8 mouse cellular contexts compared by ENCODE assay signal in genomic region chr11:50379023-50379752, GRCm38 (mm10). TPM values are rescaled to one million over a fixed set of nuclear protein-coding genes. Genes with fewer than 3 reads are reported as not detected.
A peak's percentile ranks its signal among the peaks of the same experiment; 100 is the strongest.
DNase-seq lines count a peak whose midpoint lies in the region; ATAC-seq and TF ChIP-seq lines count a peak whose summit lies in the region.

No protein-coding gene starts in this region.

- H3K79me2 ChIP-seq in heart, adult 2 months (replicated peaks; ENCODE audit: control insufficient read depth, insufficient read depth, low read length): 0 out of 2 replicates have a peak, but pooled peaks cover 3% of the 10 kb centered on the region
- peaks cover 42% of the 10 kb centered on the region for H3K79me2 ChIP-seq in CH12.LX (replicated peaks; ENCODE audit: control insufficient read depth, extremely low read depth, insufficient read depth, poor library complexity, severe bottlenecking)

- dilution Hi-C loops in CH12.LX (cut with MboI; ENCODE audit: extremely low pct_ligation_motif_present, extremely low pct_unique_long_range_greater_than_20kb, low sequenced_read_pairs): no loop called here

- TF ChIP-seq EP300 in heart, adult 2 months (IDR thresholded peaks at IDR 0.05; ENCODE audit: insufficient read depth, low read depth, low read length): no peak
- TF ChIP-seq EP300 in CH12.LX (IDR thresholded peaks at IDR 0.05; ENCODE audit: low read length): no peak

- peaks cover 39% of the 10 kb centered on the region for H3K36me3 ChIP-seq in heart, adult 2 months (ENCODE audit: control insufficient read depth, insufficient read depth, low read length)
- peaks cover 23 to 49% of the 10 kb centered on the region in 2 experiments for H3K36me3 ChIP-seq in CH12.LX (replicated peaks in 1 of 2; ENCODE audit: control insufficient read depth in 1 of 2, insufficient read depth in 1 of 2, low read length in 1 of 2)
- H3K36me3 ChIP-seq in forebrain, embryonic 16.5 days (ENCODE audit: control insufficient read depth, insufficient read depth): peaks cover 21% of the 10 kb centered on the region
- peaks cover 32% of the 10 kb centered on the region for H3K36me3 ChIP-seq in liver, embryonic 15.5 days (replicated peaks)

- peaks cover 8% of the 10 kb centered on the region for H3K4me1 ChIP-seq in heart, adult 2 months (ENCODE audit: control insufficient read depth, insufficient read depth, low read length)
- H3K4me1 ChIP-seq in CH12.LX (ENCODE audit: control insufficient read depth in 1 of 2, insufficient read depth in 2 of 2): peaks cover 5 to 41% of the 10 kb centered on the region in 2 experiments
- H3K4me1 ChIP-seq in forebrain, embryonic 16.5 days (replicated peaks; ENCODE audit: control insufficient read depth, insufficient read depth, low read length): peaks cover 23% of the 10 kb centered on the region
- H3K4me1 ChIP-seq in liver, embryonic 15.5 days (replicated peaks): peaks cover 34% of the 10 kb centered on the region

- DNase-seq in heart, adult 2 months: peak in 1 of 2 experiments; percentile 17
- no peak for DNase-seq in heart, adult 18-20 months
- DNase-seq in CH12.LX (ENCODE audit: extremely low read depth): no peak
- no peak for DNase-seq in B cell, adult 2 months
- no peak for DNase-seq in ovary, postnatal 36 days (ENCODE audit: low spot score)
- no peak for DNase-seq in urinary bladder, postnatal 25 days (ENCODE audit: low spot score)

- in situ Hi-C loops in CH12.LX (cut with MboI; ENCODE audit: low pct_ligation_motif_present, low pct_unique_long_range_greater_than_20kb, low sequenced_read_pairs): no loop called here

- no peaks in the 10 kb centered on the region for H3K9me3 ChIP-seq in CH12.LX (replicated peaks; ENCODE audit: low read length)
- no peaks in the 10 kb centered on the region for H3K9me3 ChIP-seq in forebrain, embryonic 16.5 days (ENCODE audit: control insufficient read depth, low read length)
- no peaks in the 10 kb centered on the region for H3K9me3 ChIP-seq in liver, embryonic 15.5 days (replicated peaks)

- no peak overlapping the region; the same call in 1 of the 2 replicates for H3K9ac ChIP-seq in heart, adult 2 months (ENCODE audit: low read depth, low read length)
- H3K9ac ChIP-seq in CH12.LX (ENCODE audit: insufficient read depth, low read depth): peak overlapping the region; percentile 97
- peak overlapping the region; percentile 100 for H3K9ac ChIP-seq in forebrain, embryonic 16.5 days (replicated peaks; ENCODE audit: low read depth, low read length)
- peak overlapping the region; percentile 97 for H3K9ac ChIP-seq in liver, embryonic 15.5 days

- H3K27ac ChIP-seq in heart, adult 2 months: peak overlapping the region; percentile 99
- no peak overlapping the region for H3K27ac ChIP-seq in CH12.LX (ENCODE audit: insufficient read depth, low read depth)
- H3K27ac ChIP-seq in forebrain, embryonic 16.5 days (ENCODE audit: low read length): no peak overlapping the region
- H3K27ac ChIP-seq in liver, embryonic 15.5 days (replicated peaks): peak overlapping the region; percentile 100

- 32% methylated on average over 12 of the region's 12 CpGs for WGBS in heart, adult 2 months
- WGBS in forebrain, embryonic 16.5 days: 70% methylated on average over 12 of the region's 12 CpGs
- 47% methylated on average over 12 of the region's 12 CpGs for WGBS in liver, embryonic 15.5 days (ENCODE audit: insufficient replicate concordance)

- H3K4me3 ChIP-seq in heart, adult 2 months: peak overlapping the region; percentile 95
- H3K4me3 ChIP-seq in CH12.LX (replicated peaks in 1 of 3; ENCODE audit: low read depth in 2 of 3, low read length in 2 of 3, poor library complexity in 1 of 3): peak overlapping the region; percentile 62 to 96 (median 90)
- peak overlapping the region; percentile 97 for H3K4me3 ChIP-seq in forebrain, embryonic 16.5 days (replicated peaks; ENCODE audit: low read length)
- H3K4me3 ChIP-seq in liver, embryonic 15.5 days (replicated peaks): peak overlapping the region; percentile 99

- intact Hi-C loops in heart, adult 2 months (cut with DNase I): loop anchor here (2.0 kb wide), 1 partner anchor 86 kb away; the partner anchor contains the start of gene Maml1

- H3K27me3 ChIP-seq in heart, adult 2 months (ENCODE audit: control insufficient read depth, insufficient read depth, low read length): no peaks in the 10 kb centered on the region
- peaks cover 11% of the 10 kb centered on the region for H3K27me3 ChIP-seq in CH12.LX (replicated peaks)
- H3K27me3 ChIP-seq in forebrain, embryonic 16.5 days (replicated peaks; ENCODE audit: control insufficient read depth, insufficient read depth, low read length): no peaks in the 10 kb centered on the region
- no peaks in the 10 kb centered on the region for H3K27me3 ChIP-seq in liver, embryonic 15.5 days

- no peak for TF ChIP-seq RAD21 in CH12.LX (IDR thresholded peaks at IDR 0.05; ENCODE audit: low read depth, low read length)

- H3K4me2 ChIP-seq in CH12.LX (ENCODE audit: insufficient read depth, low read depth, poor library complexity, severe bottlenecking): peak overlapping the region; percentile 98
- H3K4me2 ChIP-seq in forebrain, embryonic 16.5 days (ENCODE audit: low read length): peak overlapping the region; percentile 96
- H3K4me2 ChIP-seq in liver, embryonic 15.5 days: peak overlapping the region; percentile 87

- TF ChIP-seq POLR2A in heart, adult 2 months (IDR thresholded peaks at IDR 0.05; ENCODE audit: insufficient read depth, low read depth, low read length): no peak
- no peak for TF ChIP-seq POLR2A in CH12.LX (IDR thresholded peaks at IDR 0.05; ENCODE audit: low read depth, low read length)

- no peak for TF ChIP-seq CTCF in heart, adult 2 months (IDR thresholded peaks at IDR 0.05)
- no peak for TF ChIP-seq CTCF in CH12.LX (conservative IDR thresholded peaks at IDR 0.05 in 1 of 2, IDR thresholded peaks at IDR 0.05 in 1 of 2; ENCODE audit: low read depth in 2 of 2, low read length in 2 of 2)

- ATAC-seq in forebrain, embryonic 16.5 days: no peak
- no peak for ATAC-seq in liver, embryonic 15.5 days (ENCODE audit: insufficient read depth)

TF ChIP-seq in CH12.LX, 34 proteins besides CTCF, POLR2A, EP300 and RAD21:
- TF ChIP-seq ETS1 (conservative IDR thresholded peaks at IDR 0.05; ENCODE audit: low read depth, low read length): no peak

RNA-seq across cellular contexts. Expression of gene Hnrnph1, which starts 2.4 kb away (rescaled TPM):
- total RNA-seq in heart, adult 2 months (2021): 100 to 1,000 TPM; 110 to 114 TPM
- polyA plus RNA-seq in heart, adult 2 months (2012; rRNA removed): 56.3 and 103 TPM in 2 replicates
- total RNA-seq in heart, adult 18-20 months (2021): 10 to 100 TPM; 97.0 to 99.6 TPM
- 239 and 320 TPM in 2 replicates for total RNA-seq in CH12.LX (2012; rRNA removed)
- 428 and 524 TPM in 2 replicates for total RNA-seq in CH12.LX (2014; rRNA removed)
- 829 and 841 TPM in 2 replicates for polyA plus RNA-seq in CH12.LX (2012; ENCODE audit: insufficient read length, low read depth)
- polyA plus RNA-seq in forebrain, embryonic 16.5 days (2015; fragmentation: Nextera tagmentation; extraction: Ambion mirVana): 660 and 710 TPM in 2 replicates
- polyA plus RNA-seq in liver, embryonic 15.5 days (2015; fragmentation: Nextera tagmentation; extraction: Ambion mirVana): 98.1 and 102 TPM in 2 replicates

RNA-seq across cellular contexts. Expression of gene Cby3, which starts 24.9 kb away (rescaled TPM):
- total RNA-seq in heart, adult 2 months (2021): not detected
- polyA plus RNA-seq in heart, adult 2 months (2012; rRNA removed): 0.29 TPM in 1 of 2 replicates, not detected in the other
- total RNA-seq in heart, adult 18-20 months (2021): not detected
- total RNA-seq in CH12.LX (2012; rRNA removed) (not detected in 2 replicates), CH12.LX (2014; rRNA removed) (not detected in 2 replicates)
- polyA plus RNA-seq in CH12.LX (2012; ENCODE audit: insufficient read length, low read depth): not detected in 2 replicates
- polyA plus RNA-seq in forebrain, embryonic 16.5 days (2015; fragmentation: Nextera tagmentation; extraction: Ambion mirVana): 0.75 and 1.2 TPM in 2 replicates
- not detected in 2 replicates for polyA plus RNA-seq in liver, embryonic 15.5 days (2015; fragmentation: Nextera tagmentation; extraction: Ambion mirVana)

RNA-seq across cellular contexts. Expression of gene Rufy1, which starts 51.7 kb away (rescaled TPM):
- total RNA-seq in heart, adult 2 months (2021): 10 to 100 TPM; 27.6 to 30.4 TPM
- 26.0 and 41.4 TPM in 2 replicates for polyA plus RNA-seq in heart, adult 2 months (2012; rRNA removed)
- 10 to 100 TPM; 28.3 to 35.5 TPM for total RNA-seq in heart, adult 18-20 months (2021)
- total RNA-seq in CH12.LX (2012; rRNA removed) (11.0 and 15.8 TPM in 2 replicates), CH12.LX (2014; rRNA removed) (17.8 and 18.0 TPM in 2 replicates)
- 21.3 and 24.5 TPM in 2 replicates for polyA plus RNA-seq in CH12.LX (2012; ENCODE audit: insufficient read length, low read depth)
- 28.6 and 31.2 TPM in 2 replicates for polyA plus RNA-seq in forebrain, embryonic 16.5 days (2015; fragmentation: Nextera tagmentation; extraction: Ambion mirVana)
- polyA plus RNA-seq in liver, embryonic 15.5 days (2015; fragmentation: Nextera tagmentation; extraction: Ambion mirVana): 7.3 and 7.5 TPM in 2 replicates

RNA-seq across cellular contexts. Expression of gene Canx, which starts 53.7 kb away (rescaled TPM):
- total RNA-seq in heart, adult 2 months (2021): 100 to 1,000 TPM; 324 to 369 TPM
- polyA plus RNA-seq in heart, adult 2 months (2012; rRNA removed): 64.8 and 153 TPM in 2 replicates
- 100 to 1,000 TPM; 311 to 325 TPM for total RNA-seq in heart, adult 18-20 months (2021)
- total RNA-seq in CH12.LX (2012; rRNA removed): 575 and 628 TPM in 2 replicates
- 627 and 662 TPM in 2 replicates for total RNA-seq in CH12.LX (2014; rRNA removed)
- 607 and 650 TPM in 2 replicates for polyA plus RNA-seq in CH12.LX (2012; ENCODE audit: insufficient read length, low read depth)
- 273 and 290 TPM in 2 replicates for polyA plus RNA-seq in forebrain, embryonic 16.5 days (2015; fragmentation: Nextera tagmentation; extraction: Ambion mirVana)
- polyA plus RNA-seq in liver, embryonic 15.5 days (2015; fragmentation: Nextera tagmentation; extraction: Ambion mirVana): 172 and 176 TPM in 2 replicates

Comparison
In these comparisons a context has a peak if more than half of its experiments do, and no peak if none do; other contexts are left out.
1. H3K27ac ChIP-seq: peak in heart, adult 2 months (single experiment) and liver, embryonic 15.5 days (single experiment); none in CH12.LX (single experiment) and forebrain, embryonic 16.5 days (single experiment).
2. Peak in every context shown above with its lines, with median percentiles within 50 percentile points of each other: H3K4me3 ChIP-seq and H3K4me2 ChIP-seq.